8 mouse cellular contexts compared by ENCODE assay signal in the genomic region with DNA sequence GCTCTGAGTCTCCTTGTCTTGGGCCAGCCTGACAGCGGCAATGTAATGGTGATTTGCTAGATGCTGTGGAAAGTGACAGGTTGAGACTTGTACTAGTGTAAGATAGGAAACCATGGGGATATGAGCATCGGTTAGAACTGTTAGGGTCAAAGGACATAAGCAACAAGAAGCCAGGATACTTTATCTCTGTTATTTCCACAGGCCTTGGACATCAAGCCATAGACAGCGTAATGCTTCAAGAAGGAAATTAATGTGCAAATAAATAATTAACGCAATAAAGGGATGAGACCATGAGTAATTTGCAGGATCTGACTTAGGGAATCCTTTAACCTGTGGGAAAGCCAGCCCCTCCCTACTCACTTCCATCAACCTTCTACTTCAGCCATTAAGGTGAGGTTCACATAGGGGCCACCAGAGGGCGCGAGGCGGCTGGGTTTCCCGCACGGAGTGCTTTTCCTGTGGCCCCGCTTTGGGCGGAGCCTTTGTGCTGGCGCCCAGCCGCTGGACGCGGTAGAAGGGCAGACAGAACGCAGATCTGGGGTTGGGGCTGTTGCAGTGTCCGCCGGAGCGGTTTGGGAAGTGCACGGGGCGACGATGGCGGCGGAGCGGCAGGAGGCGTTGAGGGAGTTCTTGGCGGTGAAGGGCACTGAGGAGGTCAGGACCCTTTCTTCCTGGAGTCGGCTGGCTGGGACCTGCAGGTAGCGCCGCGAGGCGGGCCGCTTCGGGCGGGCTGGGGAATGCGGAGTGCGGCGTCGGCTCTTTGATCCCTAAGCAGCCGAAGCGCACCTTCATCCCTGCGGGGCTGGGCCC.
DNase-seq lines count a peak whose midpoint lies in the region; ATAC-seq and TF ChIP-seq lines count a peak whose summit lies in the region.

No protein-coding gene starts in this region.

- 0 out of 2 replicates have a peak, but pooled peaks cover 3% of the 10 kb centered on the region for H3K27me3 ChIP-seq in erythroblast, embryonic 14.5 days (ENCODE audit: control insufficient read depth)
- no peaks in the 10 kb centered on the region for H3K27me3 ChIP-seq in heart, embryonic 12.5 days (replicated peaks)
- no peaks in the 10 kb centered on the region for H3K27me3 ChIP-seq in kidney, embryonic 16.5 days (ENCODE audit: insufficient read depth, low read length)
- H3K27me3 ChIP-seq in liver, embryonic 15.5 days: no peaks in the 10 kb centered on the region
- H3K27me3 ChIP-seq in neural tube, embryonic 13.5 days: no peaks in the 10 kb centered on the region

- peak; percentile 26; the same call in 1 of the 2 replicates for TF ChIP-seq POLR2A in brain, embryonic 14.5 days (IDR thresholded peaks at IDR 0.05; ENCODE audit: borderline replicate concordance, extremely low read depth, insufficient read depth, insufficient read length, poor library complexity, severe bottlenecking)

- peak overlapping the region; percentile 82 for H3K4me2 ChIP-seq in heart, embryonic 12.5 days
- peak overlapping the region; percentile 66 for H3K4me2 ChIP-seq in kidney, embryonic 16.5 days (replicated peaks; ENCODE audit: low read depth, low read length)
- H3K4me2 ChIP-seq in liver, embryonic 15.5 days: peak overlapping the region; percentile 76
- H3K4me2 ChIP-seq in neural tube, embryonic 13.5 days: peak overlapping the region; percentile 63

- no peak overlapping the region for H3K27ac ChIP-seq in heart, embryonic 12.5 days (ENCODE audit: poor library complexity, severe bottlenecking)
- H3K27ac ChIP-seq in kidney, embryonic 16.5 days (ENCODE audit: low read length): no peak overlapping the region
- H3K27ac ChIP-seq in liver, embryonic 15.5 days (replicated peaks): no peak overlapping the region
- H3K27ac ChIP-seq in neural tube, embryonic 13.5 days (replicated peaks): no peak overlapping the region

- H3K4me1 ChIP-seq in erythroblast, embryonic 14.5 days (ENCODE audit: control insufficient read depth): peaks cover 7% of the 10 kb centered on the region
- H3K4me1 ChIP-seq in heart, embryonic 12.5 days (replicated peaks): no peaks in the 10 kb centered on the region
- H3K4me1 ChIP-seq in kidney, embryonic 16.5 days (ENCODE audit: insufficient read depth, low read length): no peaks in the 10 kb centered on the region
- H3K4me1 ChIP-seq in liver, embryonic 15.5 days (replicated peaks): no peaks in the 10 kb centered on the region
- 0 out of 2 replicates have a peak, but pooled peaks cover 7% of the 10 kb centered on the region for H3K4me1 ChIP-seq in neural tube, embryonic 13.5 days (replicated peaks)

- peak; percentile 68 to 70 for DNase-seq in B cell, adult 2 months
- DNase-seq in brain, embryonic 14.5 days (ENCODE audit: low read depth): peak; percentile 76
- DNase-seq in telencephalon, adult 2 months (ENCODE audit: low read depth, low spot score): peak; percentile 19

- peaks cover 11% of the 10 kb centered on the region; the same call in 1 of the 2 replicates for H3K9me3 ChIP-seq in erythroblast, embryonic 14.5 days (ENCODE audit: control insufficient read depth, low read length)
- peaks cover 12% of the 10 kb centered on the region for H3K9me3 ChIP-seq in heart, embryonic 12.5 days (replicated peaks)
- peaks cover 16% of the 10 kb centered on the region for H3K9me3 ChIP-seq in kidney, embryonic 16.5 days (ENCODE audit: low read length)
- H3K9me3 ChIP-seq in liver, embryonic 15.5 days (replicated peaks): no peaks in the 10 kb centered on the region
- H3K9me3 ChIP-seq in neural tube, embryonic 13.5 days: peaks cover 13% of the 10 kb centered on the region

- peak overlapping the region; percentile 77 for H3K9ac ChIP-seq in heart, embryonic 12.5 days
- H3K9ac ChIP-seq in kidney, embryonic 16.5 days (replicated peaks; ENCODE audit: low read length): peak overlapping the region; percentile 74
- H3K9ac ChIP-seq in liver, embryonic 15.5 days: peak overlapping the region; percentile 45
- peak overlapping the region; percentile 70 for H3K9ac ChIP-seq in neural tube, embryonic 13.5 days

- WGBS in heart, embryonic 12.5 days: 8% methylated on average over 41 of the region's 42 CpGs
- WGBS in kidney, embryonic 16.5 days: 8% methylated on average over 34 of the region's 42 CpGs
- 7% methylated on average over 38 of the region's 42 CpGs for WGBS in liver, embryonic 15.5 days (ENCODE audit: insufficient replicate concordance)
- WGBS in neural tube, embryonic 13.5 days: 7% methylated on average over 42 of the region's 42 CpGs

- peak; percentile 91 for ATAC-seq in heart, embryonic 12.5 days (ENCODE audit: insufficient number of reproducible peaks, low FRiP score)
- ATAC-seq in kidney, embryonic 16.5 days (ENCODE audit: low FRiP score, low TSS enrichment): peak; percentile 99
- peak; percentile 85 for ATAC-seq in liver, embryonic 15.5 days (ENCODE audit: insufficient read depth)
- ATAC-seq in neural tube, embryonic 13.5 days (ENCODE audit: low read depth): peak; percentile 95

- peak overlapping the region; percentile 67 for H3K4me3 ChIP-seq in erythroblast, embryonic 14.5 days (replicated peaks)
- H3K4me3 ChIP-seq in heart, embryonic 12.5 days: peak overlapping the region; percentile 60
- H3K4me3 ChIP-seq in kidney, embryonic 16.5 days (ENCODE audit: low read length): peak overlapping the region; percentile 60
- H3K4me3 ChIP-seq in liver, embryonic 15.5 days (replicated peaks): peak overlapping the region; percentile 61
- H3K4me3 ChIP-seq in neural tube, embryonic 13.5 days: peak overlapping the region; percentile 47

- TF ChIP-seq CTCF in brain, embryonic 14.5 days (IDR thresholded peaks at IDR 0.05; ENCODE audit: borderline replicate concordance, extremely low read depth, insufficient read depth, insufficient read length): peak; percentile 73

- no peaks in the 10 kb centered on the region for H3K36me3 ChIP-seq in erythroblast, embryonic 14.5 days (ENCODE audit: control insufficient read depth)
- H3K36me3 ChIP-seq in heart, embryonic 12.5 days: peaks cover 16% of the 10 kb centered on the region
- peaks cover 8% of the 10 kb centered on the region; the same call in 1 of the 2 replicates for H3K36me3 ChIP-seq in kidney, embryonic 16.5 days (ENCODE audit: insufficient read depth, low read length)
- no peaks in the 10 kb centered on the region for H3K36me3 ChIP-seq in liver, embryonic 15.5 days (replicated peaks)
- peaks cover 12% of the 10 kb centered on the region; the same call in 1 of the 2 replicates for H3K36me3 ChIP-seq in neural tube, embryonic 13.5 days

Comparison
In these comparisons a context has a peak if more than half of its experiments do, and no peak if none do; other contexts are left out.
1. DNase-seq: peak in every context shown above with its lines; median percentile 76 in brain, embryonic 14.5 days; 69 in B cell, adult 2 months; 19 in telencephalon, adult 2 months.